Mouse (Mus musculus): Measurements from ENCODE around the gene Ddx3y. TPM values are rescaled to one million over a fixed set of nuclear protein-coding genes. Genes with fewer than 3 reads are reported as not detected.

Ddx3y gene
- 82.3 and 109 TPM in 2 replicates for total RNA-seq (2017)

DNA sequence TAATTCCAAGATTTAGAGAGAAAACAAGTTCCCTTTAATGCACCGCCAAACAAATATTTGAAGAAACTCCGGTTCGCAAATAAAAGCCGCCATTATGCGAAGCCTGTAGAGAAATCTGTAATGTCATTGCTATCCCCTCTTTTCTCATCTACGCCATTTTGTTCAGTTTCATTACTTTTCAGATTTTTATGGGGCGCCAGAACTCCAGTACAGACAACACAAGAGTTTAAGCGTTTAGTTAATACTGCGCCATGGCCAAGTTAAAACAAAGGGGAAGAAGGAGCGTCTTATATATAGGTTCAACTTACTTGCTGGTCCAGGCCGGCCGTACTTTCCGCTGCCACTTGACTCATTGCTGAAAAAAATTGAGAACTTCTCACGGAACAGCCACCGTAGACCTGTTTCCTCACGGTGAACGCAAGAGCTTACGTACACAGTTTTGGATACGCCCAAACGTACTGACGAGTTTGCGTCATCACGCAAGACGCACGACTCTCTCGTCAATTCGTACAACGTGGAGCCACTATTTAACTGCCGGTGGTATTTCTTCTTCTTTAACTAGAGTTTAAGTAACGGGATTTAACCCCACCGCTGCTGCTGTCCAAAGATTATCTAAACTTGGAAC lies at the start of gene Ddx3y:
TSS of gene Ddx3y (minus strand) at position 459 of the 625 bp plus-strand sequence.
- peak; percentile 100 for ATAC-seq (replicated peaks in 1 of 2; ENCODE audit: insufficient read depth in 1 of 2, low FRiP score in 2 of 2, low TSS enrichment in 1 of 2, low read depth in 1 of 2, poor library complexity in 2 of 2, severe bottlenecking in 2 of 2)

DNA sequence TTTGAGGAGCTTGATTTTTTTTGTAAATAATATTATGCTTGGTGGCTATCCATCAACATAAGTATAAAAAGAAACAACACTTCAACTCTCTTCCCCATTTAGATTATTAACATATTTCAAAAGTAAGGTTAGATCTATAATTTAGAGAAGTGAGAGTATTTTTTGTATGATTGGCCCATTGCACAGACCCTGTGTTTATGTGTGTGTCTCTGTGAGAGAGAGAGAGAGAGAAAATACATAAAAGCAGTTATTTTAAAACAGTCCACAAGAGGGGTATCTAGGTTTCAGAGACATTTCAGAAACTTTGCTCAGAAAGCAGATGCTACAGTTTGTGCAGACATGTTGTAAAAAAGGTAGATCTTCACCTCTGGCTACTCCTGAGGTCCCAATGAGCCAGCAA lies 7.3 kb upstream of the Ddx3y start:
- no peak for ATAC-seq (replicated peaks in 1 of 2; ENCODE audit: insufficient read depth in 1 of 2, low FRiP score in 2 of 2, low TSS enrichment in 1 of 2, low read depth in 1 of 2, poor library complexity in 2 of 2, severe bottlenecking in 2 of 2)

DNA sequence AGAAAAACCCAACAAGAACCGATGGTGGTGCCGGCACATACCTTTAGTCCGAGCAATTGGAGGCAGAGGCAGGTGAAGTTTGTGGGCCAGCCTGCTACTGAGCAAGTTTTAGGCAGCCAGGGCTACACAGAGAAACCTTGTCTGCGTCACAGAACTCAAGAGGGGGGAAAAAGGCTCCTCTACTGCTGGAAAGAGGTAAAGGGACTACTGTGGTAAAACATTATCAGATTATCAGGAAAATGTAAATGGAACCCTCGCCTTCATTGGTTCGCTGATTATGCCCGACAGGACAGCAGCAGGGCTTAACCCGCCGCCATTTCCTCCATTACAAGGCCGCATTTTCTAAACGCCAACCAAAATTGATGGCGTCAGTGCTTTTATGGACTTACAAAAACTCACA lies 694 bp downstream of the Ddx3y start:
- ATAC-seq (replicated peaks in 1 of 2; ENCODE audit: insufficient read depth in 1 of 2, low FRiP score in 2 of 2, low TSS enrichment in 1 of 2, low read depth in 1 of 2, poor library complexity in 2 of 2, severe bottlenecking in 2 of 2): peak; percentile 35 to 44

DNA sequence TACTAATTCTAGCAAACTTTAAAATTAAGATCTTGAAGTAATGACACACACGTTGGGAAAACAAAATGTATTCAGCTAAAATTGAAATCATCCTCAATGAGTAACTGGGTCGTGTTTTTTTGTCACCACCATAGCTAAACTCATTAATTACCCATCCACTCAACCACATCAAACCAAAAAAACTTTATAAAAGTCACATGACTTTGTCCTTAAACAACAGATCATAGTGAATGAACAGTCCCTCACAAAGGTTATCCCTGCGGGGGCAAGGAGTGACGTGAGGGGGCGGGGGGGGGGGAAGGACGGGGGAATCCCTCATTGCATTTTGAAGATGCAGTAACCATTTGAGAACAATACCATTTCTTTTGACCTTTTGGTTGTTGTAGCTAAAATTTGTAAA lies 40.3 kb downstream of the Ddx3y start:
- no peak for ATAC-seq (replicated peaks in 1 of 2; ENCODE audit: insufficient read depth in 1 of 2, low FRiP score in 2 of 2, low TSS enrichment in 1 of 2, low read depth in 1 of 2, poor library complexity in 2 of 2, severe bottlenecking in 2 of 2)

DNA sequence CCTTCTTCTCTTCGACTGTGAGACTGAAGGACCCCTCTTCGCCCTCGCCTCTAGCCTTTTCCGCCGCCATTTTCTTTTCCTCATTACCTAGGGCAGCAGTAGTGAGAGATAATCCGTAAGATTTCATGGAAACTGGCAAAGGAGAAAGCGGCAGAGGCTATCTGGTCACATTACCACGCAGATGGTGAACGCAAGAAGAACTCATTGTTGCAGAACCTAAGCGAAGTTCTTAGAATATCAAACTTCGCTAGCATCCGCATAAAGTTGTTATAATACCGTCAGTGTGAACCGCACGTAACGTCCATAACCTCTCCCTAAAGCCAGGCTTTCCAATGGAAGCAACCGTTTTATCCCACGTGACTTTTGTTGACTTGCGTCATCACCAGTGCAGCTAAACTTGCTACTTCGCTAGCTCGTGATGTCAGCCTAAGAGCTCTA lies 41.0 kb downstream of the Ddx3y start, which contains the start of gene Uty:
TSS of gene Uty (minus strand) at position 334 of the 438 bp plus-strand sequence.
- ATAC-seq (replicated peaks in 1 of 2; ENCODE audit: insufficient read depth in 1 of 2, low FRiP score in 2 of 2, low TSS enrichment in 1 of 2, low read depth in 1 of 2, poor library complexity in 2 of 2, severe bottlenecking in 2 of 2): peak; percentile 96 to 100

DNA sequence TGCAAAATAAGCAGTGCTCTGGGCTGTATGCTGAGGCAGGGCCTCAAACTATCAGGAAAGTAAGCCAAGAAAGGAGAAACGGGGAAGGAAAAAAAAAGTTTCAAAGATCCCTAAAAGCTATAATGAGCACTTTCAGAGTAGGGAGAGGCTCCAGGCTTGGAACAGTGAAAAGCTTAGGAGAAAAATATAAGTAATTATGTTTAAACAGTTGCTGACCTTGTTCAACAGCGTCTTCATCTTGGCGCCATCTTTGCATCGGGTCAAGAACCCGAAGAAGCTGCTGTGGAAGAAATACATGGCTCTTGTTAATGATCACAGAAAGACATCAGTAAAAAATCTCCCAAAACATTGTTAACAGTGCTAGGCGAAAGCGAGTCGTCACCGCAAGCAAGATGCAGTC lies 41.5 kb downstream of the Ddx3y start:
- 0 out of 4 replicates have a peak, but pooled peaks of 1 of the 2 experiments have one; percentile 19 for ATAC-seq (replicated peaks in 1 of 2; ENCODE audit: insufficient read depth in 1 of 2, low FRiP score in 2 of 2, low TSS enrichment in 1 of 2, low read depth in 1 of 2, poor library complexity in 2 of 2, severe bottlenecking in 2 of 2)

DNA sequence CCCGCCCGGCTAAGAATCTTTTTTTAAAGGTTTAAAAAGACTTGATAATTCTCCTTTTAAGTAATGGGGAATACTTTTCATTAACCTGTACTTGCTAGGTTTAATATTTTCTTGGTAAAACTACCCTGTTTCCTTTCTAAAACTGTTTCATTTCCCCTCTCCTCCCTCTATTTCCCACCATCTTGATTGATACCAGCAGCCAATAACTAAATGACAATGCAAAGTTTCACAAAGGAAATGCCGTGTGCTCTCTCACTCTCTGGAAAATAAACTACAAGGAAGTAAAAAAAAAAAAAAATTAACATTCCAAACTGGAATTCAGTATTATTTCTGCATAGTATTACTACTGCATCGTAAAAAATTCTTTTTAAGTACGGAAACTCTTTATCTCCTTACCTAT lies 42.0 kb downstream of the Ddx3y start:
- ATAC-seq (replicated peaks in 1 of 2; ENCODE audit: insufficient read depth in 1 of 2, low FRiP score in 2 of 2, low TSS enrichment in 1 of 2, low read depth in 1 of 2, poor library complexity in 2 of 2, severe bottlenecking in 2 of 2): no peak

DNA sequence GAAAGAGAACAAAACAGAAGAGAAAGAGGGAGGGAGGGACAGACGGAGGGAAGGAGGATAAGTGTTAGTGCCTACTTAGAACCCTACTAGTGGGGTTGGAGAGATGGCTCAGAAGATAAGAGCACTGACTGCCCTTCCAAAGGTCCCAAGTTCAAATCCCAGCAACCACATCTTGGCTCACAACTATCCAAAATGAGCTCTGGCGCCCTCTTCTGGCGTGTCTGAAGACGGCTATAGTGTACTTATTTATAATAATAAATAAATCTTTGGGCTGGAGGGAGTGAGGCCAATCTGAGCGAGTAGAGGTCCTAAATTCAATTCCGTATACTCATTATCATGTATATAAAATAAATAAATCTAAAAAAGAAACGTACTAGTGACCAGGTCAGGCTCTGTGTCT lies 66.4 kb downstream of the Ddx3y start:
- ATAC-seq (replicated peaks in 1 of 2; ENCODE audit: insufficient read depth in 1 of 2, low FRiP score in 2 of 2, low TSS enrichment in 1 of 2, low read depth in 1 of 2, poor library complexity in 2 of 2, severe bottlenecking in 2 of 2): no peak

Other genes with a start within 250 kb of the Ddx3y start
- gene Uty, start 40.9 kb downstream of the Ddx3y start, total RNA-seq (2017): 45.9 and 55.0 TPM in 2 replicates
- gene Usp9y, start 173.2 kb upstream of the Ddx3y start, total RNA-seq (2017): not detected in 2 replicates